In the genomic region with DNA sequence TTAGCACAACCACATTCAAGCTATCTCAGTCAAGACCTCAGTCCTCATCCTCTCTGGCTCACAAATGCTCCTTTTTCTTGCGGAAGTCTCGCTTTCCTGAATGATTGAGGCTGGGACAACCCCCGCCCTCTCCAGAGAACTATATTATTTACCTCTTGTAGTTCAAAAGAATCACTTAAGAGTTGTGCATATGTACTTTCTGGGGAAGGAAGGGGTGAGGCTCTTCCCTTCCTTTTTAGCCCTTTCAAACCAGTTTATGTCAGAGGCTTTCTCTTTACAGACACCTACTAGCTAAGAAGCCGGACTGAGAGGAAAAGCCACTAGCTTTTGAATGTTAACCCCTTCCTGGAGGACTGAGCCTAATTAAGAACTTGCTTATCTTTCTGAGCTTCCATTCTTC, we compare ENCODE assay signal across 16 mouse cellular contexts.
DNase-seq lines count a peak whose midpoint lies in the region; ATAC-seq and TF ChIP-seq lines count a peak whose summit lies in the region.
"Had no signal": no experiment of that assay in that cellular context is flagged by ENCODE, and none has a peak within 500 bp of the region (broad histone marks: within the 10 kb centered on the region; RNA-seq: fewer than 3 reads in every experiment).

No protein-coding gene starts in this region.

- WGBS in kidney, postnatal 0 days: 44% methylated on average over 4 of the region's 4 CpGs
- 58% methylated on average over 4 of the region's 4 CpGs for WGBS in intestine, embryonic 15.5 days

- H3K27ac ChIP-seq in kidney, postnatal 0 days: no peak overlapping the region
- H3K27ac ChIP-seq in intestine, embryonic 15.5 days: no peak overlapping the region
- H3K27ac ChIP-seq: midbrain, embryonic 12.5 days had no signal

- ATAC-seq in kidney, postnatal 0 days (replicated peaks; ENCODE audit: low FRiP score, low read depth): no peak
- no peak for ATAC-seq in intestine, embryonic 15.5 days

- no peaks in the 10 kb centered on the region for H3K27me3 ChIP-seq in kidney, postnatal 0 days (ENCODE audit: insufficient read depth, low read length)
- no peaks in the 10 kb centered on the region for H3K27me3 ChIP-seq in intestine, embryonic 15.5 days (replicated peaks)
- H3K27me3 ChIP-seq: midbrain, embryonic 12.5 days had no signal

- no peak for TF ChIP-seq CTCF in kidney, postnatal 0 days (IDR thresholded peaks at IDR 0.05; ENCODE audit: low read depth)

- H3K9ac ChIP-seq in kidney, postnatal 0 days (ENCODE audit: low read depth, low read length): no peak overlapping the region
- H3K9ac ChIP-seq in intestine, embryonic 15.5 days: no peak overlapping the region
- H3K9ac ChIP-seq: midbrain, embryonic 12.5 days had no signal

- peak; percentile 10 to 40 for DNase-seq in adrenal gland, adult (ENCODE audit: inconsistent age in 2 of 2, low spot score in 1 of 2)
- DNase-seq in adrenal gland, postnatal 14 days: no peak
- peak; percentile 58 for DNase-seq in kidney, postnatal 0 days (ENCODE audit: low spot score)
- no peak for DNase-seq in kidney, adult 18-20 months
- DNase-seq in heart, postnatal 25 days (ENCODE audit: low spot score): peak; percentile 12
- DNase-seq in lung, postnatal 14 days: peak; percentile 27
- DNase-seq in layer of hippocampus, adult 18-20 months (ENCODE audit: low spot score in 2 of 2): no peak
- DNase-seq: adrenal gland, postnatal 10 days; cerebellum, postnatal 36 days; gastrocnemius, postnatal 25 days; layer of hippocampus, adult 9-11 months; retina, postnatal 1 day; thymus, postnatal 14 days had no signal

- no peak overlapping the region for H3K4me3 ChIP-seq in kidney, postnatal 0 days (replicated peaks; ENCODE audit: low read depth, low read length)
- no peak overlapping the region for H3K4me3 ChIP-seq in intestine, embryonic 15.5 days (replicated peaks)
- H3K4me3 ChIP-seq: midbrain, embryonic 12.5 days; myocyte had no signal

- no peak overlapping the region for H3K4me2 ChIP-seq in kidney, postnatal 0 days (ENCODE audit: low read length)
- H3K4me2 ChIP-seq in intestine, embryonic 15.5 days (replicated peaks): no peak overlapping the region
- H3K4me2 ChIP-seq: midbrain, embryonic 12.5 days had no signal

- H3K4me1 ChIP-seq in kidney, postnatal 0 days (replicated peaks; ENCODE audit: insufficient read depth, low read length): no peaks in the 10 kb centered on the region
- H3K4me1 ChIP-seq in intestine, embryonic 15.5 days (replicated peaks): no peaks in the 10 kb centered on the region
- H3K4me1 ChIP-seq: midbrain, embryonic 12.5 days had no signal

- intact Hi-C loops in heart, postnatal 25 days (cut with DNase I): loop anchor here (2.0 to 5.0 kb wide), 2 partner anchors 32 to 57 kb away; no protein-coding TSS in a partner anchor

- H3K36me3 ChIP-seq in kidney, postnatal 0 days (ENCODE audit: insufficient read depth, low read length): no peaks in the 10 kb centered on the region
- no peaks in the 10 kb centered on the region for H3K36me3 ChIP-seq in intestine, embryonic 15.5 days
- H3K36me3 ChIP-seq: midbrain, embryonic 12.5 days had no signal

- no peaks in the 10 kb centered on the region for H3K9me3 ChIP-seq in kidney, postnatal 0 days (replicated peaks; ENCODE audit: low read length)
- no peaks in the 10 kb centered on the region for H3K9me3 ChIP-seq in intestine, embryonic 15.5 days
- H3K9me3 ChIP-seq: midbrain, embryonic 12.5 days had no signal

Comparison
In these comparisons a context has a peak if more than half of its experiments do, and no peak if none do; other contexts are left out.
1. DNase-seq: peak in adrenal gland, adult (2 of 2), kidney, postnatal 0 days (single experiment), heart, postnatal 25 days (single experiment) and lung, postnatal 14 days (single experiment); none in adrenal gland, postnatal 14 days (single experiment), kidney, adult 18-20 months (single experiment) and layer of hippocampus, adult 18-20 months (0 of 2).